Mouse (Mus musculus) left cerebral cortex, postnatal 10 days (tissue): ENCODE measurements at regions not wholly inside any gene's neighbourhood (a gene's known extent, or its start where the extent isn't known, plus 50 kb on each side); places are given as distances from the start of the nearest gene placed in this dataset.

Source experiments
- DNase-seq, 2 experiments: peaks; one replicate each; pipeline ENCODE4 v3.0.0; 2021 to 2022; ENCODE audit warnings: low spot score in 2 of 2, mixed read lengths in 1 of 2; ENCODE audit errors: extremely low spot score in 1 of 2
- intact Hi-C: fragments of 180-260 bp; cut with DNase I; formaldehyde crosslinking; loops from one replicate; pipeline ENCODE4 v1.15.1; 2025

- DNase-seq: no peak
- intact Hi-C loops: no loop called here
Observed at GRCm38 (mm10) chr12:17113465-17114177, 63.1 kb downstream of the Kcnf1 start.

GRCm38 (mm10) chr12:17112781-17113464 is 63.8 kb downstream of the Kcnf1 start:
- intact Hi-C loops: no loop called here
- no peak for DNase-seq

- DNase-seq: no peak
- intact Hi-C loops: no loop called here
Observed at GRCm38 (mm10) chr12:17106220-17106619, 70.5 kb downstream of the Kcnf1 start.

DNA sequence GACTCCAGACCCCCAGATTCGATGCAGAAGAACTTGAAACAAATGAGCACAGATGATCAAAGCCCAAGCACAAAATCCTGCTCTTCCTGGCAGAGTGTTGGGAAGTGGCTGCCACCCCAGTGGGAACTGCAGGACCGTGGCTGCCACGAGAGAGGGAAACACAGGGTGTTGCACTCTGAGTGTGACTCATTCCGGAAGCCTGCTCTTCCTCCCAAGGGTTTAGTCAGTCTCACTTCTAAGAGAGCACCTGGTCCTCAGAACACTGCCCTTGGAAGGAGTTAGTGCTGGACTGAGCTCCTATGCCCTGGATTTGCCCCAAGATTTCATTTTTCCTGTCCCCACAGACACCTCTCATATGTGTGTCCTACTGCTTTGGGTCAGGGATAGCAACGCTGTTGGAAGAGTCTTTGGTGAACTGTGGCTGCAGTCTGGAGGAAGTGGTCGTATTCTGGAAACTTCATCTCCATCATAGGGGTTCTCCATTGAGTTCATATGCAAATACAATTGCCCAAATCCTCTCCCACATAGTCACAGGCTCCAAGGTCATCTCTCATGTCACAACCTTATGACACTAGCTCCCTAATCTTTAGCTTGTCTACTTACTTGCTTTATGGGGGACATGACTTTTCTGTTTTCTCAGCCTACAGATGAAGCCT is 71.5 kb downstream of the Kcnf1 start:
- intact Hi-C loops: no loop called here
- no peak for DNase-seq

GRCm38 (mm10) chr12:17101842-17102241 is 74.8 kb downstream of the Kcnf1 start:
- intact Hi-C loops: no loop called here
- no peak for DNase-seq

GRCm38 (mm10) chr12:17097800-17098271 is 78.9 kb downstream of the Kcnf1 start:
- intact Hi-C loops: no loop called here
- peak in 1 of 2 experiments; percentile 36 for DNase-seq

GRCm38 (mm10) chr12:17094758-17095157 is 81.9 kb downstream of the Kcnf1 start:
- intact Hi-C loops: no loop called here
- DNase-seq: no peak

GRCm38 (mm10) chr12:17093772-17094171 is 82.2 kb upstream of the 2410004P03Rik start:
- DNase-seq: no peak
- intact Hi-C loops: no loop called here

DNA sequence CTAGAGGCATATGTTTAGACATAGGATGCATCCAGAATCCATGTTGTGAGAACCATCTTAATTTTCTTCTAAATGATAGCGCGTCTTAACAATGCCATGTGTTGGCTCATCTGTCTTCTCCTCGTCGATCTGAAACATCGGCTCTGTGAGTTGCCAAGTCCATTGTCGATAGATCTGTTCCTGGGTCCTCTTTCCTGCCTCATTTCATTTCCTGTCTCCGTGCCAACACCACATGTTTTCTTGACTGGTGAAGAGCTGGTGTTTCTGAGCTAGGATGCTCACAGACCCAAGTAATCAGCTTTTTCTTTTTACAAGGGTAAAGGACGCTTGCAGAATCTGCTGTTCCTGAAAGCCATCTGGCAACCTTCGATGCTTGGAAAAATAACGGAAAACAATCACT is 79.5 kb upstream of the 2410004P03Rik start:
- intact Hi-C loops: no loop called here
- no peak for DNase-seq

DNA sequence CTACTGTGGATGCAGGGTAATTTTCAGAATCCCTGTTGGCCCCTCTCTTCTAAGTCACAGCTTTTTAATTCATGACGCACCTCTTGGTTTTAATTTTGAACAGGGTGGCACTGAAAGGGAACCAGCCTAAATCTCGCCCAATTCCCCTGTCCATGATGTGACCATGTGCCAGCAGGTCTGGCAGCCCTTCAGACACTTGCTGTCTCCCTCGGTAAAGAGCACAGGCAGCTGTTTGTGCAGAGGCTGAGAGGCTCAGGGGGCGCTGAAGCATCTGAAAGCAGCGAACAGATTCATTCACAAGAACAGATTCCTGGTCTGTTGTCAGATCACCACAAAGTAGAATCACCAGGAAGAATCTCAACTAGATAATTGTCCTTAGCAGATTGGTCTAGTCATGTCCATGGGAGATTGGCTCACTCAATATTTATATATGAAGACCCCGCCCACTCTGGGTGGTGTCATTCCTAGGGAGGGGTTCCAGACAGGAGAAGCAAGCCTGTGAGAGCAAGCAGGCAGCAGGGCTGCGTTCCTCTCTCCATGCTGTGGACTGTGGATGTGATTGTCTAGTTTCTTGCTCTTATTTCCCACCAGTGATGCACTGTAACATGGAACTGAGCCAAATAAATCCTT is 78.3 kb upstream of the 2410004P03Rik start:
- intact Hi-C loops: loop anchor here (5.0 kb wide), 1 partner anchor 53 kb away; no protein-coding TSS in a partner anchor
- DNase-seq: no peak

GRCm38 (mm10) chr12:17087388-17087787 is 75.9 kb upstream of the 2410004P03Rik start:
- no peak for DNase-seq
- intact Hi-C loops: loop anchor here (5.0 kb wide), 1 partner anchor 50 kb away; no protein-coding TSS in a partner anchor

DNA sequence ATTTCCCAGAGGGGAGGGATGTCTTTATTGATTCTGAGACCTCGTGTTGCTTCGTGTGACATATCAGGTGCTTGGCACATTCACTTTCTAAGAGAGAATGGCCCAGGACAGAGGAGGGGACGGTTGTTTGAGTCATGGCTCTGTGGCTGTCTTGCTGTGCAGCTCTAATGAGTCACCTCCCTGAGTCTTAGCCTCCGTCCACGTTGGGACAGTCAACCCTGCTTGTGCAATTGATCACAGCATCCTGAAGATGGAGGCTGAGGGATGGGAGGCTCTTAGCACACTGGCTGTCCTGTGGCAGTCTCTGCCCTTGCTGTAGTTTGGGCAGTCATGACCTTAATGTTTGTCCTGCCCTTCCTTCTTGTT is 73.7 kb upstream of the 2410004P03Rik start:
- DNase-seq: no peak
- intact Hi-C loops: loop anchor here (5.0 kb wide), 1 partner anchor 48 kb away; no protein-coding TSS in a partner anchor

DNA sequence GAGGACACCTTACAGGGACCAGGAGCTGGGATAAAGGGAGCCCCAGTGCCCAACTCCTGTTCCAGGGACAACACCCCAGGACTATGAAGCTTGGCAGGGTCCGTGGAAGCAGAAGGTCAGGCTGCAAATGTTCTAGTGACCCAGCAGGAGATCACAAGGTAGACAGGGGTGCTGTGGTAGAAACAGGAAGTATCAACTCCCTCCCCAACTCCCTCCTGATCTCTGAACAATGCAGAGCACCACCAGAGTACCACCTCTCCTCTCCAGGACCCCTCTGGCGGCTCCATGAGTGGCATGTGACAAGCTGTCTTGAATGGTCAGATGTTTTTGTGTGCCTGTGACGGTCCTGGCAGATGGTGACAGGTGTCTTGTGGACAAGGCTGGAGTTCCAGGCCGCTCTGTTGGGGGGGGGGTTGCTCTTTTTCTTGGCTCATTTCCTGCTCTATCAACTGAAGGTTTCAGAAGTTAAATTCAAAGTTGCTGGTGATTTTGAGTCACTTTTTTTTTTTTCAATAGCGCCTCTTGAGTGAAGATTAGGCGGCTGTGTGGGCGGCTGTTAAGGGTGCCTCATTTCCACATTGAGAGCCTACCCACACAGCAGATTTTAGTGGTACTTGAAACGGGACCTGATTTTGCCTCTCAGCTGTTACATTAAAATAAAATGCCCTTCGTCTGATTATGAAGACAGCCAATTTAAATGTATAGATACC is 73.1 kb upstream of the 2410004P03Rik start:
- DNase-seq: peak; percentile 59 to 66
- intact Hi-C loops: loop anchor here (5.0 kb wide), 1 partner anchor 47 kb away; no protein-coding TSS in a partner anchor

DNA sequence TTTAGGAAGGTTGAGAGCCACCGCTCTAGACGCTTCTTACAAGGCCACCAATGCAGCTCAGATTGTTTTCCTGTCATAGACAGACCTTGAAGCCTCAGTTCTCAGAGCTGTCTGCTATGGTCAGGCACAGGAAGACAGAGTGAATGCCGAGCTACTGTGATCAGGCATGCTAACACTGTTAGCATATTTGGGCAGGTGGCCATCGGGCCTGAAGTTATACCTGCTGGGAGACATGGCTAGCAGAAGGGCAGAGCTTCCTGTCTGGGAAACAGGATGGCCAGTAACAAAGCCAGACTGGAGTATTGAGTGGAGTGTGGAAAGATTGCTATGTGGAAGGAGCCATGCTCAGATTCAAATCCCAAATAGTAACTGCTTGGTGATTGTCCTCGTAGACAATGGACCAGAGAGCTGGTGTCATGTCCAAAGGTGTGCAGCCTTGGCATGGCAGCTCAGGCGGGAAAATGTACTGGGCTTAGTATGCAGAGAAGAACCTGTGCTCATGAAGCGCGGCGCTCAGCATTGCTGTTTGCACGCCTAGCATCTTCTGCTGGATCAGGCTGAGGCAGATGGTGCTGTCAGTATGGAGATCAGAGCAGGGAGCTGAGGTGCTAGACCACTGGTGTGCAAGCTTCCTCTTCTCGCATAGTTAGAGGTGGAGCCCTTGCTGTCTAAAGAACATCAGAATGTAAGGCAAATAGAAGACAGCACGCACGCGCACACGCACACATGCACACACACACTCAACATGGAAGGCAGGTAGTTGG is 60.3 kb upstream of the 2410004P03Rik start:
- intact Hi-C loops: no loop called here
- no peak for DNase-seq

DNA sequence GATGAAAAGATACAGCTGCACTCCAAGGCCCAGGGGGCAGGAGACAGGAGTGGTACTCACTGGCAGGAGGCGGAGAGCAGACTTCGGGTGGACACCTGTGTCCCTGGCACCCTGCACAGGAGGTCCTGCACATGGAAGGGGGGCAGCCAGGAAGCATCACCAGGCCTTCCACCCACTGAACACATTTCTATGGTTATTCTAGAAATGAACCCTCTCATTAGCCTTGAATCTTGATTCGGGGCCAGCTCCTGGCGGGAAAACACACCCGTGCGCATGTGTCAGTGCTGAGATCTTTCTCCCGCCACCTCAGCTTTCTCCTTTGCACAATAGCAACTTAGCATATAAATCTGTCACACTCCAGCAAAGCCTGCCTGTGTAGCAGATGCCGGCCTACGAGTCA is 58.3 kb upstream of the 2410004P03Rik start:
- intact Hi-C loops: loop anchor here (10.0 kb wide), 1 partner anchor 105 kb away; the partner anchor contains the start of gene Kcnf1
- peak; percentile 70 to 79 for DNase-seq

DNA sequence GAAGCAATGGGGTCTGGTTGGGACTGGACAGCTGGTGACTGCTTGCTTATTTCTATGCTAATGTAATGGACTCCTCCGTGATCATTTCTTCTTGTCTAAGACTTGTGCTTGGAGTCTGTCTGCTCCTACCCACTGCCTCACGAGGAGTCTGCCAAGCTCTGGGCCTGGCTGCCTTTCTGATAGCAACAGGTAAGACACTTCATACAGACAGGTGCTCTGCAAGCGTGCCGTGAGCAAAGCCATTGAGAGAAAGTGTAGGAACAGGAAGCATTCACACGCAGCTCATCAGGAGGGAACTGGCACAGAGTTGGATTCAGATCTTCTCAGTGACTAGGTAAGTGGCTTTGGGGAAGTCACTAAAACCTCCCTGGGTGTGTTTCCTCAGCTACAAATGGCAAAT is 57.6 kb upstream of the 2410004P03Rik start:
- DNase-seq: peak in 1 of 2 experiments; percentile 16
- intact Hi-C loops: loop anchor here (10.0 kb wide), 1 partner anchor 106 kb away; the partner anchor contains the start of gene Kcnf1

DNA sequence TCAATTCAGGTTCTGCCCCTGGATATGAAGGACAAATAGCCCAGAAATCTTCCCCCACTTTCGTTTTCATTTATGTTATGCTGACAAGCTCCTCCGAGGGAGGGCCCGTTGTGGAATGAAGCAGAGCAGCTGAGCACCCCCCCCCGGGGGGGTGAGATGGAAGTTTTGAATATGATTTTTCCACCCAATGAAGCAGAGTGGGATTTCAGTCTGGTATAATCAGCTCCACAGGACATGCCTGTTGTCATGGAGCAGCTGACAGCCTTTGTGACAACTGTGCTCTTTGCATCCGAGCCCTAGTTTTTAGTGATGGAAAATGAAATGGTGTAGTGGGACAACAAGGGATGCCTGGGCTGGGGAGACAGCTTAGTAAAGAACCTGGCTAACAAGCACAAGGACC is 52.4 kb upstream of the 2410004P03Rik start:
- intact Hi-C loops: loop anchor here (10.0 kb wide), 1 partner anchor 111 kb away; the partner anchor contains the start of gene Kcnf1
- no peak for DNase-seq
